Mouse (Mus musculus) cerebellum, adult 11-12 months (tissue): Measurements from ENCODE around the gene Mrpl22.
A peak's percentile ranks its signal among the peaks of the same experiment; 100 is the strongest.
"Not testable (repeated sequence)": the region's sequence is repeated elsewhere in the genome, so short reads cannot be mapped to it uniquely, and the experiment has no call there.

Source experiments
- DNase-seq: peaks from one replicate; pipeline ENCODE4 v3.0.0; 2022

Gene Mrpl22

DNA sequence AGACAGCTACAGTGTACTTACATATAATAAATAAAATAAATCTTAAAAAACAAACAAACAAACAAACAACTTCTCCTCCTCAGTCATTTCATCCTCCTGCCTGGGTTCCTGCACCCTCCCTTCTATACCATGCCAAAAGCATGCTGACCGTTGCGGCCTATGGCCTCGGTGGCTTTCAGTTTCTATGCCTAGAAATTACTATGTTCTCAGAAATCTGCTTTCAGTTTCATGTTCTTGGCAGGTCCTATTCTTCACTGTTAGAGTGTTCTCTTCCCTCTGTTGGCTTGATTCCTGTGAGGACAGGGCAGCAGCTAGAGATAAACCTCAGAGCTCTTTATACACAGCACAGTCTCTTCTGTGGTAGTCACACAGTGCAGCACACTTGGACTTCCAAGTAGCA lies 12.1 kb downstream of the Mrpl22 start:
- DNase-seq = no peak

DNA sequence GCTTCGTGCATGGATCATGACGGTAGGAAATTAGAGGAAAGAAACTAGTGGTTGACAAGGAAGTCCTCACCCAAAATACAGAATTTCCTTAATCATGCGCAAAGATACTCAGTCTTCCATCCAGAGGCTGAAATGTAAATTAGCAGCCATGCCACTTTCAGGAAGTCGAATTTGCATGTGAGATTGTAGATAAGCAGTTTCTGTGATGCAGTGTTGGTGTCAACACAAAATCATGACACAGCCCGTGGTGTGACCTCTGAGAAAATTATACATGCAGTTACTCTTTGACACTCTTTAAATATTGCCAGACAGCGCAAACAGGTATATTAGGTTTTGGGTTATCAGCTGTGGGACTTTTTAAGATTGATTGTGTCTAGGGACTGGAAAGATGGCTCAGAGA lies 18.2 kb downstream of the Mrpl22 start:
- no peak for DNase-seq

DNA sequence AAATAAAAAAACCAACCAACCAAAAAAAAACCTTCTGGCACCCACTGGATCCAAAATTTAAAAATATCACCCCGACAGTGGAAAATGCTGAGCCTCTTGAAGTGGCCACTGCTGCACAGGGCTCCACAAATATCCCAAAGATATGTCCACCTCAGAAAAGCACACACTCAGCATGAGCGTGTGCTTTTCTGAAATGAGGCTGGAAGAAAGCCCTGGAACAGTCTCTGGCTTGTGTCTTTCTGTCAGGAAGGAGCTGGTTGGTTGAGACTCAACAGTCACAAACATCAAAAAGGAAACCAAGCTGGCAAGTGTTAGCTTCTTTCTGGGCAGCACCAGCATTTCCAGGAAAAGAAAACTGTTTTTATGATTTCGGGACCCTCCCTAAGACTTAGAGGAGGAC lies 21.9 kb downstream of the Mrpl22 start:
- peak; percentile 46 for DNase-seq

DNA sequence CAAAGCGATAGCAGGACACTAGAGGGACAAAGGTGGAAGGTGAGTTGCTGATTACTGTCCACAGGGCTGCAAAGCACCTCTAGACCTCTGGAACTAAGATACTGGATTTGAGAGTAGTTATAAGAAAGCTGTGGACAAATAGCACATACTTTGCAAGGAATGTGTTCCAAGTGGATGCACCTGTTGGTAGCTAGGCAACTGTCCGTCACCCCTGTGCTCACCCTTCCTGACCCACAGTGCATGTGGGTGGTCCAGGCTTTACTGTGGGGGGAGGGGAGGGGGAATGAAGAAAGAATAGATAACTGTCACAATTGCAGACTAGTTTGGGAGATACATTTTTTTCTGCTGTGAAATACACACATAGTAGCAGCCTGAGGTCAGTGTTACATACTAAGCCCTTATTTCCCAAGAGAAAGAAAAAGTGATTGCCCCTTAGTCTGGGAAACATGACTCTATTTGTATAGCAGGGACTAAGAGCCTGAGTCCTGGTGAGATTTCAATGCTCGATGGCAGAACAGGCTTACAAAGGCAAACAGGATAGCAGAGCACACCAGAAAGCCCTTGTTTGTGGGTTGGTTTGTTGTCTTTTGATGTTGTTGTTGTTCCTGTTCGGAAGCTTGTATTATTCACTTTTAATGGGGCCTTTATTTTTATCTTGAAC lies 22.5 kb downstream of the Mrpl22 start:
- DNase-seq = no peak

DNA sequence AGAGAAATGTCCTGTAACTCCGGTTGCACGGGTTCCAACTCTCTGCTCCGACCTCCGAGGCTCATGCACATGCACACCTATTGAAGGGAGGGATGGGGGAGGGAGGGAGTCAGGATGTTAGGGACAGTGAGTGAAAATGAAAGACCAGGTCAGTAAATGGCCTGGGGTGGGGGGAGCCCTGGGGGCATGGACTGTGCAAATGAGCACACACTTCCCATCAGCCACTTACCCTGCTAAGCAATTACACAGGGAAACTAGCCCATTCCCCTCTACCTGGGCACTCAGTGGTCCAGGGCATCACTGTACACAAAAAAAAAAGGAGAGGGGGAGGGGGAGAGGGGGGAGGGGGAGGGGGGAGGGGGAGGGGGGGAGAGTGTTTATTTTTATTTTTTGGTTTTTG lies 27.2 kb downstream of the Mrpl22 start:
- DNase-seq = no peak

DNA sequence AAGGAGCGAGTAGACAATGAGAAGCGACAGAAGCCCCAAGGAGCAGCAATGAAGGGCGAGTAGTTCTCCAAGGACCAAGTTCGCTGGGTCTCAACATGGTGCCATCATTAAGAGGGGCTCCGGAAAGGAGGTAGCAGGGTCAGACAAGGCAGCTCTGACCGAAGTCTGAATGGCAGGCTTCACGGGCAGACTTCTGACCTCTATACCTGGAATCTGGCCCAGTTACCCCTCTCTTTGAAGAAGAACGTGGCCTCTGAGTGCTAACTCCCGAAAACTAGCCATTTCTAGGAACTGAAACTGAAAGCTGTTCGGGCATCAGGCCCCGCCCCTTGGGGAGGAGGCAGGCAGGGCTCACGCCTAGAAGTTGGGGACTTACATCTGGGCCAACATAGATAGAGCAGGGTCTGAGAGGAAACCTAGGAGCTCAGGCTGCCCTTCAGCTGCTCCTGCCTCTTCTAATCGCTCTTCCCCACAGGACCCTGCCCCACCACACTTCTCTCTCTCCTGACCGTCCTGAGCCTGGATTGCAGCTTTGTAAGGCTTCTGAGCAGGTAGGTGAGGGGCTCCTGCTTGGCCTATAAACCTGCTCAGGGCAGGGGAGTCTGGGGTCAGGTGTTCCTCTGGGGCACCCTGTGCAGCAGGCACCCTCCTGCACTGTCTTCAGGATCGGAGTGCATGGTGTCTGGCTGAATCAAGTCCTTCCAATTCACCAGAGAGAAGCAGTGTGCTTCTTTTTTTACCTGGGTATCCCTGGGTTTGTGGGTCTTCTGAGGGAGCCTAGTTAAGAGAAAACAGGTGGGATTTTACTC lies 28.0 kb downstream of the Mrpl22 start, which contains the start of the genes Igtp and Irgm2:
Igtp (plus strand) TSS at position 328 of the 809 bp plus-strand sequence.
Irgm2 (plus strand) TSS at position 390 of the 809 bp plus-strand sequence.
- DNase-seq = not testable (repeated sequence)

DNA sequence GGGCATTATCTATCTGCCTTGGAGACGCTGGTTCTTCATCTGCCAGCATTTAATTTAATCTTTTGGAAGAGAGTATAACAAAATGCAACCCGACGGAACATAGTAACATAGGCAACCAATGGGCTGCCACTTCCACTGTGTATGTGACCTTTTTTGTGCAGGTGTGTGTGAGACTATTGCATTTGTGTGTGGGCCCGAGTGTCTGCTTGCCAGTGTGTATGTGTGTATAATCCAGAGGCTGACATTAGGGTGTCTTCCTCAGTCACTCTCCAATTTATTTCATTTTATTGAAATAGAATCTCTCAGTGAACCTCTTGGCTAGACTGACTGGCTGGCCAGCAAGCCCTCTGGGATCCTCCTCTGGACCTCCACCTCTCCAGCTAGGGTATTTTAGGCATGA lies 28.8 kb downstream of the Mrpl22 start:
- DNase-seq = no peak

DNA sequence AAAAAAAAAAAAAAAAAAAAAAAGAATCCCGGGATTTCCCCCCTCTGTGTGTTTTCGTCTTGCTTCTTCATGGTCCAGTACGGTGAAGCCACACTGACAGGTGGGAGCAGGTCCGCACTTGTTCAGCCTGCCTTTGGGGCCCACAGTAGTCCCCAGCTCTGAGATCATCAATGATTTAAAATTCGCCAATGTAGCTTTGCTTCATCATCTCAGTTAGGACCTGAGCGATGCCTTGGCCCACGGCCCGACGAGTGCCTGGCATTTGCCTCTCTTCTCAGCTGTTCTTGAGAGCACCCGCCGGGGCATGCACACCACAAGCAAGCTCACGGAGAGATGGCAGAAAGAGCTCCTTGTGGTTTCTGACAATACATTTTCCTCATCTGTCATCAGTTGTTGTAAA lies 29.6 kb downstream of the Mrpl22 start:
- DNase-seq = no peak

DNA sequence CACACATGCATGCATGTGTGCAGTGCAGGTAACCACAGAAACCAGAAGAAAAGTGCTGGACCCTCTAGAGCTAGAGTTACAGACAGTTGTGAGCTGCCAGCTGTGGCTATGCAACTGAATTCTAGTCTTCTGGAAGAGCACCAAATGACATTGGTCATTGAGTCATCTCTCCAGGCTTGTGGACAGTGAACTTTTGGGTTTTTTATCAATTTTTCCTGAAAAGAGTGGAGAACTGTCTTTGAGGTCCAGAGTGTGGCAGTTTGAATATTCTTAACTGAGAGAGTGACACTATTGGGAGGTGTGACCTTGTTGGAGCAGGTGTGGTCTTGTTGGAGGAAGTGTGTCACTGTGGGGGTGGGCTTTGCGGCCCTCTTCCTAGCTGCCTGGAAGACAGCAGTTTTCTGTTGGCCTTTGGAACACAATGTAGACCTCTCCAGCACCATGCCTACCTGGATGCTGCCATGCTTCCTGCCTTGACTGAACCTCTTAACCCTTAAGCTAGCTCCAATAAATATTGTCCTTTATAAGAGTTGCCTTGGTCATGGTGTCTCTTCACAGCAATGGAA lies 38.9 kb downstream of the Mrpl22 start:
- DNase-seq = no peak

DNA sequence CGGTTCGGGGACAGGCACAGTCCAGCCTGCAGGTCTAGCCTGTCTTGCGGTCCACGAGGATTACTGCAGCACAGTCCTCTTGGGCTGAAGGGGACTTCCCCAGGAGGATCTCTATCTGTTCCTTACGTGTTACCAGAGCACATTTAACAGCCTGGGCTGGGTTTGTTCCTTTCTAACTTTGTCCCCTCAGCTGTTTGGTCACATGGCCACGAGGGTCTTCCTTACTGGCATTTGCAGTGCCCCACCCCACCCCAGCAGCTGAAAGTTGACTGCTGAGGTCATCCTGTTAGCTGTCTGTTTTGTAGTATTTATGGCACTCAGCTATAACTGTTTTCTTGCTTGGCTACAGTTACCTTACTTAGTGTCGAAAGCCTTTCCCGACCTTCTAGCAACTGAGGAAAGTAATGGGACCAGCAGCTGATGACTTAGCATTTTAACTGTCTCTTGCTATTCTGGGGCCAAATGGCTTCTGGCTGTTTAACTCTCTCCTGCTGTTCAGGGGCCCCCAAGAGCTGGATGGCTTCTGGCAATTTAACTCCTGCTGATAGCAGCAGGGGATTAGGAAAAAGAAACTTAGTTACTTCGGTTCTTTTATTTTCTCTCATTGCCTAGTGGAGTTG lies 39.7 kb downstream of the Mrpl22 start:
- DNase-seq = no peak

DNA sequence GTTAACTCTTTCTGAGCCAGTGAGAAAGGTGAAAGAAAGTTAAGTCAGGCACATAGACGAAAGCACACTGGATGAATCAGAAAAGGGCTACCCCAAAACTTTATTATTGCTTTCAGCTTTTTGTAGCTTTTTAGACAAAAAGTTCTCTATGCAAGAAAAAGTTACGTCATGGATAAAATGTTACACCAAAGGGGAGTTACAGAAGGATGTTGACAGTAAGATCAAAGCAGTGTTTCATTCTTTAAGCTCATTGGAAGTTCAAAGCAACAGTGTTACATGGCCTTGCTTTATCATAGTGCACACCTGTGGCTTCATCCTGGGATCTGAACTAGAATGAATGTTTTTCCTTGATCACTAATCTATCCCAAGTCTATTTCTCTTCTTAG lies 40.2 kb downstream of the Mrpl22 start:
- no peak for DNase-seq

DNA sequence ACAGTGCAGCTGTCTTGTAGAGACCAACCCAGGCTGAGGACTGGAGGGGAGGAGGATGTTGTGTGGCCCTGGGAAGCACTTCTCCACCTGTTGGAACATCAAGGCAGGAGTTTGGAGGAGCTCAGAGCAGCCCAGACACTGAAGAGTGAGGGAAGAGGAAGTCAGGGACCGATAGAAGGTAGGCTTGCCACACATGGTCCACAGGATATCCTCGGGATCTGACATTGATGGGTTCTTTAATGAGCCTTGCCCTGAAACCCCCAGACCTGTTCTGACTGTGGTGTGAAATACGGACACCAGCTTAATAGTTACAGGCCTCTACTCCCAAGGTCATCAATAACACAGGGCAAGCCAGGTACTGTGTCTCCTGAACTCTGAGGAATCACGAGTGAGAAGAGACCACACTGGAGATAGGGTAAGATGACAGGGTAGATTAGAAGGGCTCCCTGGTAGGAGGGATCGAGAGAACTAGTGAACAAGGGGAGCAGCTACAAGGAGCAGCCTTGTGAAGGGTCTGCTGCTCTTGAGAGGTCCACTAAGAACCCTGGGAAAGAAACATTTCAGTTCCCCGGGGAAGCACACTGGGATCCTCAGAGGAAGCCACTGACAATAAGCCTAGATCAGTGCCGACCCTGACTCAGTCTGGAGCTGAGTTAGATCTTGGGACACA lies 42.3 kb downstream of the Mrpl22 start:
- no peak for DNase-seq

DNA sequence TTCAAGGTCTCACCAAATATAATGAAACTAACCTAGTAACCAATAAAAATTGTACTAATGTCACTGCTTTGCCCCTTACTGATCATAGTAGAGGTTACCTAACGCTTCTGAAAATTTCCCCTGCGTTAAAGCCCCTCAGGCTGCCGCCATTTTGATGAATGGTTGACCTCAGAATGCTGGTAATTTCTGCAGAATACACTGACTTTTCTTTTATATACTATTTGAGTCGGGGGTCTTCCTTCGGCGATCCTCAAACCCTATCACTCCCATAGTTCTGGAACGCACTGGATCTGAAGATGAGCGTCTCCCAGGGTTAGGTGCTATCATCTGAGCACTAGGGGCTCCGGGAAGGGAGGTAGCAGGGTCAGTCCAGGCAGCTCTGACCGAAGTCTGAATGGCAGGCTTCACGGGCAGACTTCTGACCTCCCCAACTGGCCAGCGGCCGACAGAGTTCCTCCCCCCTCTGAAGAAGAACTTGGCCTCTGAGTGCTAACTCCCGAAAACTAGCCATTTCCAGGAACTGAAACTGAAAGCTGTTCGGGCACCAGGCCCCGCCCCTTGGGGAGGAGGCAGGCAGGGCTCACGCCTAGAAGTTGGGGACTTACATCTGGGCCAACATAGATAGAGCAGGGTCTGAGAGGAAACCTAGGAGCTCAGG lies 43.1 kb downstream of the Mrpl22 start:
- DNase-seq = no peak

DNA sequence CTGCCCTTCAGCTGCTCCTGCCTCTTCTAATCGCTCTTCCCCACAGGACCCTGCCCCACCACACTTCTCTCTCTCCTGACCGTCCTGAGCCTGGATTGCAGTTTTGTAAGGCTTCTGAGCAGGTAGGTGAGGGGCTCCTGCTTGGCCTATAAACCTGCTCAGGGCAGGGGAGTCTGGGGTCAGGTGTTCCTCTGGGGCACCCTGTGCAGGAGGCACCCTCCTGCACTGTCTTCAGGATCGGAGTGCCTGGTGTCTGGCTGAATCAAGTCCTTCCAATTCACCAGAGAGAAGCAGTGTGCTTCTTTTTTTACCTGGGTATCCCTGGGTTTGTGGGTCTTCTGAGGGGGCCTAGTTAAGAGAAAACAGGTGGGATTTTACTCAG lies 43.6 kb downstream of the Mrpl22 start:
- not testable (repeated sequence) for DNase-seq

DNA sequence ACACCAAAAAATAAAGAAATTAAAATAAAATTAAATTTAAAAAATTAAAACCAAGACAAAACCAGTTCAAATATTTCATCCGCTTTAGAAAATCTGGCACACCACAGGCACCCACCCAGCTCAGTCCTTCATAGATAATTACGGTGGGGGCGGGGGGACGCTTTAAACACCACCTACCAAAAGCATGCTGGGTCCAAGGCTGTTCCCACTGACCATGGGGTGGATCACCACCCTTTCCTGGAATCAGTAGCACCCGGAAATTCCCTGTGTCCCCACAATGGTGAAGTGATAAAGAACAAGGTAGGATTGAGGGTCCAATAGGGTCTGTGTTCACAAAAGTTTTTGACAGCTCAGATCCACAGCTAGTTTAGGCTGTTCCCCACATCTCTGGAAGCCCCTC lies 44.4 kb downstream of the Mrpl22 start:
- DNase-seq = no peak

DNA sequence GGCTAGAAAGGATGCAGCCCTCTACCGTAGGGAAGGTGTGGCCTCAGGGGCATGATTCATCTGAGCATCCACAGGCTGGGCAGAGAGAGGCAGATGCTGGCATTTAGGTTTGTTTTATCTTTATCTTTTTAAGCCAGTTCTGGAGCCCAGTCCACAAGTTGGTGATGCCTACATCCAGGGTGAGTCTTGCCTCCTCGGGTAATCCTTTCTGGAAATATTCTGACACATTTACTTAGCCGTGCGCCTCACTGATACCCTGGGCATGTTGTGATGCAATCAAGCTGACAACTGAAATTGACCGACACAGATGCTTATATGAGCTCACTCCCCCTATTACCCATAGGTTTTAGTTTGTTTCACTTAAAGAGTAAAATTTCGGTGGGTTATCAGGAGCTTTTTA lies 45.4 kb downstream of the Mrpl22 start:
- DNase-seq = no peak

DNA sequence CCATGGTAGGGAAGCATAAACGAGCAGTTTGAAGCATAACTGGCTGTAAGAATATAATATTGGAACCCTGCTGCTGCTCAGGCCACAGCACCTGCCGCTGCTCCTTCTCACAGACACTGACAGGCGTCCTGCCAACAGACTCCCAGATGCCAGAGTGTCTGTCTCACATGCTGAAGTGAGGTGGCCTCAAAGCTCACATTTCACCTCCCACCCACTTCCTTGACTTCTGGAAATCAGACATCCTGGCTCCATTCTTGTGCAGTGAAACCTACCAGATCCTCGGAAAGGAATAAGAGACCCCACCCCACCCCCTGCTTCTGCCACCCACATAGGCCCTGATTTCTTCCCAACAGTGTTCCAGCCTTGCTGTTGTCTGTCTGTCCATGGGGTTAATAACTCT lies 52.3 kb downstream of the Mrpl22 start:
- DNase-seq = no peak

DNA sequence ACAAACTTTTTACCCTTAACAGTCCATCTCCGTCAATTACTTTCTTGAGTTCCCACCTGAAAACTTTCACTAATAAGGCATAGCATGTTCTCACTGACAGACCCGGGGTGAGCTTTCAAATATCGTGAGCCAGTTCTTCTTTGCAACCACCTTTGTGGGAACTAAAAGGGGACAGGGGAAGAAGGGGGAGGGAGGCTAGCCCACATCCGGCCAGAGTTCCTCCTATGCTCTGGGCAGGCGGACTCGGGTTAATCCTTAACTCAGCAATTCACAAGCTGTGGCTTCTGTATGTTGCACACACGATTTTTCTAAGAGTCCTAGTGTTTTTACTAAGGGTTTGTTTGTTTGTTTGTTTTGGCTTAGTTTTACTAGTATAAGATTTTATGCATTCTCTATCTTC lies 52.9 kb downstream of the Mrpl22 start:
- no peak for DNase-seq

DNA sequence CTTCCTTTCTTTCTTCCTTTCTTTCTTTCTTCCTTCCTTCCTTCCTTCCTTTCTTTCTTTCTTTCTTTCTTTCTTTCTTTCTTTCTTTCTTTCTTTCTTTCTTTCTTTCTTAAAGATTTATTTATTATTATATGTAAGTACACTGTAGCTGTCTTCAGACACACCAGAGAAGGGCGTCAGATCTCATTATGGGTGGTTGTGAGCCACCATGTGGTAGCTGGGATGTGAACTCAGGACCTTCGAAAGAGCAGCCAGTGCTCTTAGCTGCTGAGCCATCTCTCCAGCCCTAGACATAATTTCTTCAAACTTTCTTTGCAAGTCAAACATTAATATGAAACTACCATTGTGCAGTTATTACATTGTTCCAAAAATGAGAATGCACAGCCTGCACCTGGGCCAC lies 53.4 kb downstream of the Mrpl22 start:
- DNase-seq = not testable (repeated sequence)

DNA sequence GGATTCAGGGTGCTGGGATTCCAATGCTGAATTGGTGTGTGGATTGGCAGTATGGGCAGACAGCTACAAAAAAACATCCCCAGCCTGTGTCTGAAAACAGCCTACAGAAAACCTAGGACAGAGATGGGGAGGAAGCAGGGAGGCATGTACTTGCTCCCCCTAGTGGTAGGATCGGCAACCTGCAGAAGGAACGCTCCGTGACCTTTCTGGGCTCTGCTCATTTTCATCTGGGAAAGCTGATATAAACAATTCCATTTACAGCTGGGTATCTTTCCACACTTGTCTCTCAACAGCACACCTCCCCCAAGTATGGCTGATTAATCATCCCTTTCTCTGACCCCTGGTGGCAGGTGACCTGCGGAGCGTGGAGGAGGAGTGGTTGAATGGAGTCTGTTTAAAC lies 54.2 kb downstream of the Mrpl22 start:
- peak; percentile 38 for DNase-seq

DNA sequence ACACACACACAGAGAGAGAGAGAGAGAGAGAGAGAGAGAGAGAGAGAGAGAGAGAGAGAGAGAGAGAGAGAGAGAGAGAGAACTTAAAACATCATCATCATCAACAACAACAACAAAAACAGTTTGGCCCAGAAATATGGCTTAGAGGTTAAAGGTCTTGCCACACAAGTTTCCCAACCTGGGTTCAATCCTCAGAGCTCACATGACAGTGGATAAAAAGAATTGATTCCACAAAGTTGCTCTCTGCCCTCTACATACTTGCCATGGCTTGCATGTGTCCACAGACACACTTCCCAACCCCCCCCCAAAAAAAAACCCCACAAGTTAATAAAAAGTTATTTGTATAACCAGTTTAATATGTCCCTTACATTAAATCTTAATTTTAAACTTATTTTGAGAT lies 55.0 kb downstream of the Mrpl22 start:
- DNase-seq = no peak

DNA sequence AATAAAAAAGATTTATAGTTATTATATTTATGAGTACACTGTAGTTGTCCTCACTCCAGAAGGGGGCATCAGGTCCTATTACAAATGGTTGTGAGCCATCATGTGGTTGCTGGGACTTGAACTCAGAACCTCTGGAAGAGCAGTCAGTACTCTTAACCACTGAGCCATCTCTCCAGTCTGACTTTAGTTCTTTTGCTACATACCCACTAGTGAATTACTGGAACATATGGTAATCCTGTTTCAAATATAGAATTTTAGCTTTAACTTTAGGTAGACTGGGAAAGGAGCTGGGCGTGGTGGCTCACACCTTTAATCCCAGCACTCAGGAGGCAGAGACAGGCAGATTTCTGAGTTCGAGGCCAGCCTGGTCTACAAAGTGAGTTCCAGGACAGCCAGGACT lies 56.6 kb downstream of the Mrpl22 start:
- not testable (repeated sequence) for DNase-seq
